Mouse (Mus musculus) v-Abl transformed pro-B cells (cell line): ENCODE measurements around the gene Ube2l3.
"Not testable (repeated sequence)": the region's sequence is repeated elsewhere in the genome, so short reads cannot be mapped to it uniquely, and the experiment has no call there.

Experiments
- in situ Hi-C, 2 experiments: fragments of 400-800 bp; cut with MboI; formaldehyde crosslinking; loops; one replicate each; pipeline ENCODE4 v1.15.1; 2025; ENCODE audit not compliant: unreplicated experiment in 2 of 2

Ube2l3 gene

GRCm38 (mm10) chr16:17209404-17209960 lies 7.0 kb upstream of the Ube2l3 start:
- in situ Hi-C loops, result loop anchor here (5.0 to 10.0 kb wide), 3 partner anchors 63 to 345 kb away; partner anchors contain the start of genes Igll1 (in 1 of the 2) and Tmem191c (in 1 of the 2)

GRCm38 (mm10) chr16:17208389-17209361 lies 6.2 kb upstream of the Ube2l3 start, which contains the start of gene Rimbp3:
Gene Rimbp3 (plus strand): TSS chr16:17208603.
- in situ Hi-C loops, result loop anchor here (5.0 to 10.0 kb wide), 3 partner anchors 64 to 344 kb away; partner anchors contain the start of genes Igll1 (in 1 of the 2) and Tmem191c (in 1 of the 2)

- in situ Hi-C loops, result loop anchor here (5.0 to 10.0 kb wide), 4 partner anchors 67 to 340 kb away; partner anchors contain the start of genes Sdf2l1 (in 2 of the 2), Igll1 (in 1 of the 2) and Tmem191c (in 1 of the 2)
Observed at GRCm38 (mm10) chr16:17204990-17205389, 2.5 kb upstream of the Ube2l3 start.

GRCm38 (mm10) chr16:17201977-17202376 lies 472 bp downstream of the Ube2l3 start:
- in situ Hi-C loops, result loop anchor here (5.0 to 10.0 kb wide), 2 partner anchors 70 to 337 kb away; partner anchors contain the start of genes Sdf2l1 (in 2 of the 2) and Igll1 (in 1 of the 2)

GRCm38 (mm10) chr16:17200953-17201707 lies 1.3 kb downstream of the Ube2l3 start:
- in situ Hi-C loops, result loop anchor here (5.0 to 10.0 kb wide), 2 partner anchors 69 to 336 kb away; partner anchors contain the start of genes Sdf2l1 (in 2 of the 2) and Igll1 (in 1 of the 2)

- in situ Hi-C loops, result loop anchor here (5.0 to 10.0 kb wide), 2 partner anchors 68 to 336 kb away; partner anchors contain the start of genes Sdf2l1 (in 2 of the 2) and Igll1 (in 1 of the 2)
Observed at GRCm38 (mm10) chr16:17200121-17200952, 2.1 kb downstream of the Ube2l3 start.

GRCm38 (mm10) chr16:17193823-17194222 lies 8.6 kb downstream of the Ube2l3 start:
- in situ Hi-C loops, result no loop called here

- in situ Hi-C loops, result no loop called here
Observed at GRCm38 (mm10) chr16:17185475-17185874, 17.0 kb downstream of the Ube2l3 start.

GRCm38 (mm10) chr16:17183003-17183402 lies 19.4 kb downstream of the Ube2l3 start:
- in situ Hi-C loops, result no loop called here

GRCm38 (mm10) chr16:17182136-17182535 lies 20.3 kb downstream of the Ube2l3 start:
- in situ Hi-C loops, result no loop called here

GRCm38 (mm10) chr16:17181382-17181781 lies 21.1 kb downstream of the Ube2l3 start:
- in situ Hi-C loops, result no loop called here

- in situ Hi-C loops, result no loop called here
Observed at GRCm38 (mm10) chr16:17179706-17180105, 22.7 kb downstream of the Ube2l3 start.

- in situ Hi-C loops, result no loop called here
Observed at GRCm38 (mm10) chr16:17177623-17178170, 24.8 kb downstream of the Ube2l3 start.

- in situ Hi-C loops, result no loop called here
Observed at GRCm38 (mm10) chr16:17175765-17176164, 26.7 kb downstream of the Ube2l3 start.

- in situ Hi-C loops, result no loop called here
Observed at GRCm38 (mm10) chr16:17168049-17168448, 34.4 kb downstream of the Ube2l3 start.

GRCm38 (mm10) chr16:17167179-17167578 lies 35.3 kb downstream of the Ube2l3 start:
- in situ Hi-C loops, result no loop called here

GRCm38 (mm10) chr16:17165478-17165877 lies 37.0 kb downstream of the Ube2l3 start:
- in situ Hi-C loops, result not testable (repeated sequence)

- in situ Hi-C loops, result no loop called here
Observed at GRCm38 (mm10) chr16:17154346-17154745, 48.1 kb downstream of the Ube2l3 start.

GRCm38 (mm10) chr16:17151874-17152273 lies 50.6 kb downstream of the Ube2l3 start:
- in situ Hi-C loops, result no loop called here
